Mouse (Mus musculus) mouse embryonic stem cell (cell line): ENCODE data around the gene Gse1.

ENCODE experiments used
- in situ Hi-C, 2 experiments: fragments of 300-500 bp; cut with MboI; formaldehyde crosslinking; loops; 1 replicate in 1 of 2; 3 replicates in 1 of 2; pipeline ENCODE4 v1.14.3; 2019 to 2020; ENCODE audit warnings: low sequenced_read_pairs in 2 of 2, low pct_unique_long_range_greater_than_20kb in 1 of 2, mixed read lengths in 1 of 2; ENCODE audit not compliant: unreplicated experiment in 1 of 2

The Gse1 gene

DNA sequence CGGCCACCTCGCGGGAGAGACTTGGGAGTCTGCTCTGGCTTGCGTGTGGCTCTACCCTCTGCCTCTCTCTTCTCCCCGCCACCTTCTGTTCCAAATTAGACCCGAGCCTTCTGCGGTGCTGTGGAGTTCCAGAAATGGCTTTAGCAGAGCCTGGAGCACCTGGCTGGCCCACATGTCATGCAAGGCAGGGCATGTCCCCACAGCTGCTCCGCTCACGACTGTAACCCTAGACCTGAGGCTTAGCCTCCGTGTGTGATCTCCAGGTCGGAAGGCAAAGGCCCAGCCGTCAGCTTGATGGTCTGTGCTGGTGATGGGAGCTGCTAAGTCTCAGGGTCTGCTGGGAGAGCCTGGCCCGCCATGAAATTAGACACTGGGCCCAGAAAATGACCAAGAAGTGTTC, 30.9 kb downstream of the Gse1 start:
- in situ Hi-C loops: no loop called here

DNA sequence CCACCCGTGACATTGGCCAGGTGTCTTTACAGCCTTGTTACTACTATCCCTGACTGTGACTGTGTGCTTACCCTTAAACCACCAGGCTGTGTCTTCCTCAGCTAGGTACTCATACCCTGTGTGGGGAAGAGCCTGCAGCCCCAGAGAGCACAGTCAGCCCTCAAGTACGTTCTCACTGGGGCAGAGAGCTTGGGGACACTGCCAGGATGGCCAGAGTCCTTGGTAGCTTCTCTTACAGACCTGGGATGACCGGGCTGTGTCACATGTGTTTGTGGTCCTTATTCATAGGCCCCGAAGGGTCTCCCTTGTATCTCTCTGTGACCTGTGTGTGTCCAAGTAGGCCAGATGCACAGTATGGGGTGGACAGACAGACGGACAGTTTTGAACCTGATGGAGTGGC, 32.4 kb downstream of the Gse1 start:
- in situ Hi-C loops: no loop called here

DNA sequence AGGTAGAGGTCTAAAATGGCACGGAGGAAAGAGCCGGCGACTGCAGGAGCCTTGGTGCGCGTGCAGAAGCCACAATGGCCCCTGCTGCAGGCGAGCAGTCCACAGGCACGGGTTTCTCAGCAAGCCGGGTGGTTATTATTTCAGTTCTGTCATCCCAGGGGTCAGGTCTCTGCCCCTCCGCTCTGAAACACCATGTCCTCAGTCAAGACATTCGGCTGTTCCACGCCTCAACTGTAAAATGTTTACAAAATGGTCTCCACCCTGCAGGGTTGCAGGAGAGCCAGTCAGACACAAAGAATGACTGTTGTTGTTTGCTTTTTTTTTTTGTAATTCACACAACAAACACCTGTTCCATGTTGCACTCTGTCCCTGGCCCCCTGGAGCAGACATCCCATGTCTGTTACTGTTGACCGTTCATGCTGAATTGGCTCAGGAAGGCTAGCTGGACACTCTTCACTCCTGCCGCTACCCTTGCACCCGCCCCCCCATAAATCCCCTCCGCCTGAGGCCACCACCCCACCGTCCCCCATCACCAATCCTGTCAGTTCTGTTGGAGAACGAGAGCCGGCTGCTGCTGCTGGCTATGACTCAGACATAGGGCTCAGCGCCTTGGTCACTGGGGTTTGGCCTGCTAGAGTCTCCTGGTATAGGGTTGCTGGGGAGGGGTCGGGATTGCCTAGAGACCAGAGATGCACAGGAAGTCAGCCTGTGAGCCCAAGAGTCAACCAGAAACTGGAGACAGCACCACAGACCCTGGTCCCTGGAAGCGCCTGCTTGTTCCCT, 33.3 kb downstream of the Gse1 start:
- in situ Hi-C loops: no loop called here

DNA sequence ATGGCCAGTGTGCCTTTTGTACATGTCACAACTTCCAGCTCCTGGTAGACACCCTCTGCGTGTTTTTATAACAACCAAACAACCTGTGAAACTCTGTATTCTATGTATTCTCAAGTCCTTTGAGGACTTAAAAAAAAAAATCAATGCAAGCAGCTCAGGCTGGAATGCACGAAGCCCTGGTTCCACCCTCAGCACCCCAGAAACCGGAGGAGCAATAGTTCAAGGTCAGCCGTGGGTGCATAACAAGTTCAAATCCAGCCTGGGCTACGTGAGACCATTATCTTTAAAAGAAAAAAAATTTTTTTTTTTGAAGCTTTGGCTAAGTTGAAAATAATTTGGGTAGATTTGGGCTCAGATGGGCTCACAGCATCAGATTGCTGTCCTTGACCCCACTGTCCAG, 35.6 kb downstream of the Gse1 start:
- in situ Hi-C loops: no loop called here

DNA sequence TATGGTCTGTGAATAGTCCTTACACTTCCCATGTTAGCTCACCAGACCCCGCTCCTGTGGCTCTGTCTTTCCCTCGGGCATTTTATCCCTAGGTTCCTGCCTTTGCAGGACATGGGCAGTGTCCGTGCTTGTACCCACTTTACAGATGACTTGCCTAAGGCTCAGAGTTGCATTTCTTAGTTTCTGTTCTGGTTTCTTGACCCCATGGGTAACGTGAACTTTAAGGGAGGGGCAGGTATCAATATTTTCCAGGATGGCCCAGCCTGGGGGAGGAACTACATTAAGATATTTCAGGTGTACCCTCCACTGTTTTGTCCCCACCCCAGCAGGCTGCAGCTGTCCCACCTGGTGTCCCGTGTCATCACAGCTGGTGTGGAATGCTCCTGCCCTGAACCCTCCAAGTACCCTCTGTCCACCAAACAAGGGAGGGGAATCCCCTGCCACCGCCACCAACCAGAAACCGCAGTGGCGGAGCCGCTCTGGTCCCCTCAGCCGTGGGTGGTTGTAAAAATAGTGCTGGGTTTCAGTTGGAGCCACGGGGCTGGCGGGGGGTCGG, 36.2 kb downstream of the Gse1 start:
- in situ Hi-C loops: no loop called here

DNA sequence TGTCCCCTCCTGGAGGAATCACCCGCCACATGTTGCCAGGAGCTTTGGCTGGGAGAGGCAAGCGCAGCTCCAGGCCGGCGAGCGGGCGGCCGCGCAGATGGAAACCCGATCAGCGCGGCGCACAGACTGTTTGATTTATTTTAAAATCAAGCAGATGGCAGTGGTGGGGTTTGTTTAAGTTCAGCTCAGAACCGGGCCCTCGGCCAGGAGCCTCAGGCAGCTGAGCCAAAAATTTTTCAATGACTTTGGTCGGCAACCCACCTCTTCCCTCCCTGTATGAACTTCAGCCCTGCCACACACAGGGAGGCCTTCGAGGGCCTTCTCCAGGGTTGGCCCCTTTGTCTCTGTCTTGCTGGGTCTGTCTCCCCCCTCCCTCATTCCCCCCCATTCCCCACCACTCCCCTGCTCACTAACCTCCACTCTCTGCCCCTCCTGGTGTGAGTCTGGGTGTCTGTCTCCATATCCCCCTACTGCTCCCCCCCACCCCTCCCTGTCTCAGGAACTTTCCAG, 36.7 kb downstream of the Gse1 start:
- in situ Hi-C loops: no loop called here

DNA sequence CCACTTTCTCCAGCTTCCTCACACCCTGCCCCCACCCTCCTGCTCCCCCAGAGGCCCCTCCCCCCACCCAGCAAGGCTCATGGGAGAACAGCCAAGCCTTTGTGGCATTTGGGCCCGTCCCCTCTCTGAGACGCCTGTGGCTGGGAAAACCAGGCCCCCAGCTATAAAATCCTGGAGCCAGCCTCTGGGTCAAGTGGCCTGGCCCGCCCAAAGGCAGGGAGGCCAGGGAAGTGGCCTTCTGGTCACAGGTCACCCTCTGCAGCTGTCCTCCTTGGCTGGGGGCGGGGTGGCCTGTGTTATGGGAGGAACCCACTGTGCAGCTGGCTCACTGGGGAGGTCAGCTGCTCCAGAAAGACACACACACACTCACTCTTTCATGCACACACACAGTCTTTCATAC, 37.2 kb downstream of the Gse1 start:
- in situ Hi-C loops: no loop called here

DNA sequence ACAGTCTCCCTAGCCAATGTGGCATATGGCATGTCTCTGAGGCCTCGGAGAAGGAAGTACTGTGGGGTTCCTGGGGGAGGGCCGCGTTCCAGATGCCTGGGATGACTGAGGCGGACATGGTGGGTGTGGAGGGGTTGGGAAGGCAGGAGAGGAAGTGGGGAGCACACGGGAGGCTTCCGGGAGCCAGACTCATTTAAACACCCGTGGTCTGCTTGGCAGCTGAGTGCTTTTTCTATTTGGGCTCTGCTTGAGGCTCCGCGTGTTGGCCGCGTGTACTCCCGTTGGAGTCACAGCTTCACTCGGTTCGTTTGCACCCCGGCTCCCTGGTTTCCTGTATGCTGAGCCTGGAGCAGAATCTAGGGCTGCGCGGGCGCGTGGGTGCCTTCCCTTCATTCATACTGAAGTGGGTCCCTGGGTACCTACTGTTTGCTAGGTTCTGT, 40.3 kb downstream of the Gse1 start:
- in situ Hi-C loops: no loop called here

DNA sequence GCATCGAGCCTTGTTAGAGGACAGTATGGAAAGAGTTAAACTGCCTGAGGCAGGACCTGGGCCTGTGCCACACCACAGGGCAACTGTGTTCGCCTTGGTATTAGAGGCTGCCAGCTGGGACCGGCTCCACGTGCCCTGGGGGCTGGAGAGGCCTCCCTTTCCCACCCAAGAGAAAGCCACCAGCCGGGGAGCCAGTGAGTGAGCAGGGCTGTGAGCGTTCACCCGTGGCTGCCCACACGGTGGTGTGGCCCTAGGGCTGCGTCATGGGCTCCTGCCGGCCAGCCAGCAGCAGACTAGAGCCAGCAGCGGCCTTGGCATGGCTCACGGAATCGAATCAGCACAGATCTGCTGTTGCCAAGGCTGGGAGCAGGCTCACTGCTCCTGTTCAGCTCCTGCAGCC, 42.2 kb downstream of the Gse1 start:
- in situ Hi-C loops: no loop called here

DNA sequence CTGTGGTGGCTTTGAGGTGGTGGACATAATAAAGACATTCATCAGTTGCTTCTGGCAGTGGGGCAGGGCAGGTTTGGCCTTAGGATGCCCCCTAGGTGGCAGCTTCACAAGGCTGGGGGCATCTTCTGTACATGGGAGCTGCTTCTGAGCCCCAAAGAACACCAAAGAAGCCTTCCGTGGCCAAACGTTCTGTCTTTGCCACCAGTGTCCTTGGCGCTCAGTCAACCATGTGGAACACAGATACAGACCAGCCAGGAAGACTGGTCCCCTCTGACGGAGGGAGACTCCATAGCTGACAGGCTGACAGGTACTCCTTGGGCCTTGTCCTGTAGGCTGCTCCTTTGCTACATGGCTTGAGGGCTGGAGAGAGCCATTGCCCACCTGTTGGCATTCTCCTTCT, 45.2 kb downstream of the Gse1 start:
- in situ Hi-C loops: no loop called here

DNA sequence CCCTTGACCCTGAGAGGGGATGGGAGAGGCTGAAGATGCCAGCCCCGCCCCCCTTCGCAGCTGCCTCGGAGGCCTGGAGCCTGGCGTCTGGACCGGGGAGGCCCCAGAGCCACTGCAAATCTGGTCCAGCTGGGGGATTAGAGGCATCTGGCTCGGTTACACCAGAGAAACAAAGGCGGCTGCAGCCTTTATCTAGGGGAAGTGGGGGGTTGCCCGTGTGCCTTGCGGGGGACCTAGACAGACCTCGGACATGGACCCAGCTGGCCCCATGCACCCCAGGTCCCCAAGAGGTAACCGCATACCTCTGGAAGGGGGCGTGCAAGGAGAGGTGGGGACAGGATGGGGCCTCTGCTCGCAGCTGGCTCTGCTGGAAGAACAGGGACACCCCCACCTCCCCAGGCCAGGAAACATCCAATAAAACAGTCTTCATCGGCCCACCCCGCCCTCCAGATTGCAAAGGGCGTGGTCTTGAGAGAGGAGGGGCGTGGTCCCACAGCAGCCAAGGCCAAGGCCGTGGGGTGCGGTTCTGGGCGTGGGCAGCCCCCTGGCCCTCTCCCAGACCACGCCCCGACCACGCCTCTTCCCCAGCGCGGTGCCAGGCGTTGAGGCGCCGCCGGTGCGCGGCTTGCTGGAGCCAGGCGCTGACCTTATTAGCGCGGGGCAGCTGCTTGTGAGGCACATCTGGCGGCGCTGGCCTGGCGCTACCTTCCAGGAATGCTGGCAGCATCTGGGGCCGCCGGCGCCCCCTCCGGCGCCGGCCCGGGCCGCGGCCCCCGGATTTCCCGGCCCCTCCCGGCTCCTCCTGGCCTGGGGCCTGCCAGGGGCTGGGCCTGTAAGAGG, 48.0 kb downstream of the Gse1 start:
- in situ Hi-C loops: no loop called here

DNA sequence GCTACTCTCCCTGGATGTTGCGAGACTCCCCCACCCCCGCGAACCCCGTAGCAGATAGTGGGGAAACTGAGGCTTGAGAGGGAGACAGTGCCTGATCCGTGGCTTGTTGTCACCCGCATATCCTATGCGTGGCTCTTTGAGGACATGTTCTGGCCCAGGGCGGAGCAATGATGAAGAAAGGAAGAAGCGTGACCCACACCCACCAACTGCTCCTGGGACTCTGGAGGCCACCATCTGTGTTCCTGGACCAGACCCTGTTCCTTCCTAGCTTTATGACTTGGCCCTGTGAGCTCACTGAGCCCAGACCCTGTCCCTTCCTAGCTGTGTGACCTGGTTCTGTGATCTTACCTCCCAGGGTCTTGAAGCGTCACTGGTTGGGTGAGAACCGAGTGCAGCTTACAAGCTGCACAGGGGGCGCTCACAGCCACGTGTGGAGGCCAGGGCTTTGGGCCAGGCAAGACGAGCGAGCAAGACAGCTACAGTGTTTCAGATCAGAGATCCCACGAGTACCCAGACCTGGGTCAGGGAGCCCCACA, 48.7 kb downstream of the Gse1 start:
- in situ Hi-C loops: no loop called here

DNA sequence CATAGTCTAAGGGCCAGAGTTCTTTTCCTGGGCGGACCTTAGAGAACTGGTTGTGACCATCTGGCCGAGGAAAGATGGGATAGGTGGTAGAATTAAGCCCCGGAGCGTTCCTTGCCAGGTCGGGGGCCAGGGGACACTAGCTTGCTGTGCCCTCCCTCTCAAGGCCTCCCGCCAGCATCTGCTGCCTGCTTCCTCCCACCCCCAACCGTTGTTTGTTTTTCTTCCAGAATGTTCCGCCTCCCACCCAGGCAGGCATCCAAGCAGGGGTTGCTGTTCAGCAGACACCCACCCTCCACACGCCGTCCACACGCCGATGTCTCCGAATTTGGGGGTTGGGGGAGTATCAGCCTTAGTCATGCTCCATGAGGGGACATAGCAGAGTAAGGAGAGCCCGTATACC, 49.8 kb downstream of the Gse1 start:
- in situ Hi-C loops: no loop called here

DNA sequence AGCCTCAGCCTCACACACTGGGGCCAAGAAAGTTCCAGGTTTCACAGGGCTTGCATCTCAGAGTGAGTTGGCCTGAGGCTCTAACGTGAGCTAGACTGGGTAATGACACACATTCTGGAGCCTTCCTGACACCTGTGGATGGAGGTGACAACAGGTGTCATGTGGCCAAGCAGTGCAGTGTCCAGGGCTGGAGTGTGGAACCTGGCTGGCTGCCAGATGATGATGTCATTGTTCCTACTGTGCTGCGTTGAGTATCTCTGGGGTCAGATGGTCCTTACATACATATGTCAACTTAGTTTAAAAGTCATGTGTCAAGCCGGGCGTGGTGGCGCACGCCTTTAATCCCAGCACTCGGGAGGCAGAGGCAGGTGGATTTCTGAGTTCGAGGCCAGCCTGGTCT, 51.2 kb downstream of the Gse1 start:
- in situ Hi-C loops: no loop called here

DNA sequence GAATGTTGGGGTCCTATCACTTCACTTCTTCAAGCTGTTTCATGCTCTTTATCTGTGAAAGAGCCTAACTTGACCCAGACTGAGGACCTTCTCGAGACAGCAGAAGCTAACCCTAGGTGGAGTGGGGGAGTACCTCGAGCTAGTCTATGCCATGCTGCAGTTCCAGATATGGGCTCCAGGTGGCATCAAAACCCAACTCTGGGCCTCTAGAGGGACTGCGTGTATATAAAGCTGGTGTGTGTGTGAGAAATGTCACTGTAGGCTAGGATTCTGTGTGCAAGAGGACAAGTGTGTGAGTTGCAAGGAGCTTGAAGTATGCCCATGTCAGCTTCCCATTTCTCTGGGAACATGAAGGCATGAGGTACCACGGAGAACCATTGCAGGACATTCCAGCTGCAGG, 53.2 kb downstream of the Gse1 start:
- in situ Hi-C loops: no loop called here

DNA sequence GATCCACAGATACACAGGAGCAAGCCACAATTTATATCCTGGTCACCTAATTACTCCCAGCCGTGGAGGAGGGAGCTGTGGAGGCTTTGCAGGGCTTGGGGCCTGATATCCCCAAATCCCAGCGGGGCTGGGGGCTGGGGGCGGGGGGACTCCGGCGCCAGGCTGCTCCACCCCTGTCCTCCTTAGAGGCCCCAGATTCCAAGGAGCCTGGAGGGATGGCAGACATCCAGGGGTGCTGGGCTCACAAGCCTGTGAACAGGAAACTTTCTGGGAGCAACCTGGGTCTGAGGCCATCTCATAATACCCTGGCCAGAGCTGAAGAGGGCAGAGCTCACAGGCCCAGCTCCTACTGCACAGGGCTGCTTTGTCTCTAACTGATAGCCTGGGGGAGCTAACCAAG, 54.2 kb downstream of the Gse1 start:
- in situ Hi-C loops: no loop called here

DNA sequence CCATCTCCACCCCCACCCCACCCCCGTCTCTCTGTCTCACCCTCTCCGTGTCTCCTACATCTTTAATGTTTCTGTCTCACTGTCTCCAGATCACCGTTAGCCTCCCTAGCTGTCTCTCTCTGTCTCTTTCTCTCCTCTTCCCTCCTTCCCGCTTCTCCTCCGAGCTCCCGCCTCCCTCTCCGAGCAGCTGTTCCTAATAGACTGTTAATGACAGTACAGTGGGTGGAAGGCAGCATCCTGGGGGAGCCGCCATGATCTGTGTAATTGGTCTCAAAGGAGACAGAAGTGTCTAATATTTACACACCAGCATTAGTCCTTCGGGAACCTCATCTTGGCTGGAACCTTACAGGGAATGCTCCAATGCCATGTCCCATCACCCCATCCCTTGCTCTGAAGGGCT, 56.0 kb downstream of the Gse1 start:
- in situ Hi-C loops: no loop called here

DNA sequence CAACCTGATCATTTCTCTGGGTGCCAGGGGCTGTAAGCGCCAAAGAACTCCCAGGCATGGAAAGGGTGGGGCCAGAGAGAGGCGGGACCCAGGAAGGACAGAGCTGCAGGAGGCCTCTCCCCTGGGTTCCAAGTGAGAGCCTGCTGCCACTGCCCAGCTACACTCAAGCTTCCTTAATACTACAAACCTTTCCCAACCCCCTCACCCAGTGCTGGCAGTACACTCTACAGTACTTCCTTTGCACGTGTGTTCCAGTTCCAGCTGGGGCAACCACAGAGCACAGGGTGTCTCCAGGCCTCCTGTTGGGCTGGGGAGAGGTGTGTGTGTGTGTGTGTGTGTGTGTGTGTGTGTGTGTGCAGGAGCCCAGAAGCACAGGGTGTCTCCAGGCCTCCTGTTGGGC, 56.8 kb downstream of the Gse1 start:
- in situ Hi-C loops: no loop called here

DNA sequence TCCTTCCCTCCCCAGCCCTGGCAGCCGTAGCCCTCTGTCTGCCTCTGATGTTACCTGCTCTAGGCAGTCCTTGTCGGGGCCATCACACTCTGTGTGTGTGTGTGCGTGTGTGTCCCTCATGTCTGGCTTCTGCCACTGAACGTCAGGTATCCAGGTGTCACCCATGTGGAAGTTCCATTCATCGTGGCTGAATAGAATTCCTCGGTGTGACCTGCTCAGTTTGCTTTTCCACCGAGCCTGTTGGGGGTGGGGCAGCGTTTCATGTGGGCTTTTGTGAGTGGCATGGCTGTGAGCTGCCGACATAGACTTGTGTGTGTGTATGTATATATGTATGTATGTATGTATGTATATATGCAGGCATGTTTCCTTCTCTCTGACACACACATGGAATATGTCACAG, 57.6 kb downstream of the Gse1 start:
- in situ Hi-C loops: no loop called here
